In the genomic region with DNA sequence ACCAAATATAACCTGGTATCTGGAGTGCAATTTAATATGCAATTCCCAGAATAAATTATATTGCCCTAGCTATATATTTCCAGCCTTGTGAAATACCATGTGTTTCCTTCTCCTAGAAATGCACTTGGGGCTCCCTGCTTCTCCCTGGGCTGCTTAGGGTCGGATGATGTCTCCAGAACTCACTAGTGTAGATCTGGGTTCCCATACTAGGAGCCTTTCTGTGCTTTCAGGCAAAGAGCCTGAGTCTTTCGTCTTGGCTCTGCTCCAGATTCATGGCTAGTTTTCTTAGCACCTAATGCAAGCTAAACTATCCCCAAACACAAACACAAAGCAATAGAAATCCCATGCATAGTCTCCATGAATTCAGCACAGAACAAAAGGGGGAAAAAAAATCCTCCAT, we compare ENCODE assay signal across 20 mouse cellular contexts.
DNase-seq lines count a peak whose midpoint lies in the region; ATAC-seq lines count a peak whose summit lies in the region.
"Had no signal": no experiment of that assay in that cellular context is flagged by ENCODE, and none has a peak within 500 bp of the region (broad histone marks: within the 10 kb centered on the region; RNA-seq: fewer than 3 reads in every experiment).

No protein-coding gene starts in this region.

- no peak overlapping the region for H3K9ac ChIP-seq in intestine, embryonic 14.5 days (ENCODE audit: low read length)
- H3K9ac ChIP-seq in intestine, embryonic 16.5 days (ENCODE audit: low read depth, low read length), result no peak overlapping the region
- H3K9ac ChIP-seq in midbrain, embryonic 14.5 days (replicated peaks; ENCODE audit: low read length), result no peak overlapping the region
- no peak overlapping the region for H3K9ac ChIP-seq in midbrain, embryonic 13.5 days (replicated peaks)
- H3K9ac ChIP-seq: embryonic facial prominence, embryonic 13.5 days; forebrain, embryonic 13.5 days; forebrain, postnatal 0 days; heart, embryonic 15.5 days; hindbrain, embryonic 14.5 days had no signal

- H3K9me3 ChIP-seq in intestine, embryonic 14.5 days (ENCODE audit: control insufficient read depth, low read length), result no peaks in the 10 kb centered on the region
- no peaks in the 10 kb centered on the region for H3K9me3 ChIP-seq in intestine, embryonic 16.5 days (ENCODE audit: control insufficient read depth, low read length)
- H3K9me3 ChIP-seq in midbrain, embryonic 14.5 days (ENCODE audit: control insufficient read depth, low read length), result no peaks in the 10 kb centered on the region
- no peaks in the 10 kb centered on the region for H3K9me3 ChIP-seq in midbrain, embryonic 13.5 days
- H3K9me3 ChIP-seq: embryonic facial prominence, embryonic 13.5 days; forebrain, embryonic 13.5 days; heart, embryonic 15.5 days had no signal

- no peak overlapping the region for H3K4me3 ChIP-seq in intestine, embryonic 14.5 days (ENCODE audit: low read depth, low read length)
- no peak overlapping the region for H3K4me3 ChIP-seq in intestine, embryonic 16.5 days (ENCODE audit: low read length)
- no peak overlapping the region for H3K4me3 ChIP-seq in midbrain, embryonic 14.5 days (replicated peaks; ENCODE audit: low read depth, low read length)
- no peak overlapping the region for H3K4me3 ChIP-seq in midbrain, embryonic 13.5 days (replicated peaks)
- H3K4me3 ChIP-seq: embryonic facial prominence, embryonic 13.5 days; forebrain, embryonic 13.5 days; heart, adult 2 months; heart, embryonic 15.5 days had no signal

- ATAC-seq in intestine, embryonic 14.5 days (replicated peaks; ENCODE audit: low FRiP score, low TSS enrichment, low read depth), result no peak
- no peak for ATAC-seq in intestine, embryonic 16.5 days
- ATAC-seq in midbrain, embryonic 14.5 days (ENCODE audit: low FRiP score, low TSS enrichment), result no peak
- ATAC-seq in midbrain, embryonic 13.5 days, result no peak
- ATAC-seq in activated CD4-positive, CD25-positive, alpha-beta regulatory T cell, adult 4 months, result no peak
- ATAC-seq: forebrain, embryonic 13.5 days; forebrain, postnatal 0 days had no signal

- WGBS in intestine, embryonic 14.5 days, result 38% methylated on average over 2 of the region's 2 CpGs
- 25% methylated on average over 2 of the region's 2 CpGs for WGBS in intestine, embryonic 16.5 days
- 59% methylated on average over 2 of the region's 2 CpGs for WGBS in midbrain, embryonic 14.5 days
- 52% methylated on average over 2 of the region's 2 CpGs for WGBS in midbrain, embryonic 13.5 days

- H3K36me3 ChIP-seq in intestine, embryonic 14.5 days (ENCODE audit: control insufficient read depth, insufficient read depth, low read length), result no peaks in the 10 kb centered on the region
- no peaks in the 10 kb centered on the region for H3K36me3 ChIP-seq in intestine, embryonic 16.5 days (ENCODE audit: control insufficient read depth, insufficient read depth, low read length)
- no peaks in the 10 kb centered on the region for H3K36me3 ChIP-seq in midbrain, embryonic 14.5 days (ENCODE audit: control insufficient read depth, insufficient read depth, low read length)
- no peaks in the 10 kb centered on the region for H3K36me3 ChIP-seq in midbrain, embryonic 13.5 days
- H3K36me3 ChIP-seq: embryonic facial prominence, embryonic 13.5 days; heart, embryonic 15.5 days had no signal

- peak; percentile 17 for DNase-seq in adrenal gland, postnatal 10 days
- no peak for DNase-seq in adrenal gland, postnatal 4 days (ENCODE audit: low spot score in 2 of 2)
- DNase-seq in intestine, embryonic 14.5 days (ENCODE audit: low spot score), result no peak
- peak; percentile 9 for DNase-seq in midbrain, embryonic 14.5 days
- DNase-seq in ovary, postnatal 14 days (ENCODE audit: low spot score), result no peak
- DNase-seq: adrenal gland, adult 8-10 months; cerebellum, adult 2 months; cerebellum, postnatal 25 days; forebrain, postnatal 0 days; gastrocnemius, postnatal 14 days; heart, adult 2 months; heart, postnatal 14 days had no signal

- H3K27me3 ChIP-seq in intestine, embryonic 14.5 days (replicated peaks; ENCODE audit: control insufficient read depth, insufficient read depth, low read length), result no peaks in the 10 kb centered on the region
- no peaks in the 10 kb centered on the region for H3K27me3 ChIP-seq in intestine, embryonic 16.5 days (replicated peaks; ENCODE audit: control insufficient read depth, insufficient read depth, low read length)
- H3K27me3 ChIP-seq in midbrain, embryonic 14.5 days (ENCODE audit: control insufficient read depth, insufficient read depth, low read length), result no peaks in the 10 kb centered on the region
- H3K27me3 ChIP-seq in midbrain, embryonic 13.5 days, result no peaks in the 10 kb centered on the region
- H3K27me3 ChIP-seq: embryonic facial prominence, embryonic 13.5 days; forebrain, embryonic 13.5 days; heart, embryonic 15.5 days had no signal

- peaks cover 8% of the 10 kb centered on the region; the same call in 1 of the 2 replicates for H3K4me1 ChIP-seq in intestine, embryonic 14.5 days (replicated peaks; ENCODE audit: control insufficient read depth, insufficient read depth, low read length)
- peaks cover 7% of the 10 kb centered on the region for H3K4me1 ChIP-seq in intestine, embryonic 16.5 days (ENCODE audit: control insufficient read depth, insufficient read depth, low read length)
- no peaks in the 10 kb centered on the region for H3K4me1 ChIP-seq in midbrain, embryonic 14.5 days (ENCODE audit: control insufficient read depth, insufficient read depth, low read length)
- H3K4me1 ChIP-seq in midbrain, embryonic 13.5 days (replicated peaks), result no peaks in the 10 kb centered on the region
- H3K4me1 ChIP-seq: forebrain, embryonic 13.5 days; heart, embryonic 15.5 days had no signal

- no peak overlapping the region for H3K4me2 ChIP-seq in intestine, embryonic 14.5 days (ENCODE audit: low read length)
- H3K4me2 ChIP-seq in intestine, embryonic 16.5 days (ENCODE audit: low read depth, low read length), result no peak overlapping the region
- no peak overlapping the region for H3K4me2 ChIP-seq in midbrain, embryonic 14.5 days (ENCODE audit: low read length)
- no peak overlapping the region for H3K4me2 ChIP-seq in midbrain, embryonic 13.5 days (replicated peaks)
- H3K4me2 ChIP-seq: embryonic facial prominence, embryonic 13.5 days; forebrain, embryonic 13.5 days; heart, embryonic 11.5 days; heart, embryonic 15.5 days; hindbrain, embryonic 14.5 days had no signal

- H3K27ac ChIP-seq in intestine, embryonic 14.5 days (ENCODE audit: low read depth), result 0 out of 2 replicates have a peak overlapping the region, but pooled peaks have one; percentile 22
- no peak overlapping the region for H3K27ac ChIP-seq in intestine, embryonic 16.5 days (ENCODE audit: low read length)
- H3K27ac ChIP-seq in midbrain, embryonic 14.5 days (replicated peaks; ENCODE audit: low read depth, low read length), result no peak overlapping the region
- H3K27ac ChIP-seq in midbrain, embryonic 13.5 days, result no peak overlapping the region
- H3K27ac ChIP-seq: forebrain, embryonic 13.5 days; heart, adult 2 months; heart, embryonic 15.5 days; hindbrain, embryonic 14.5 days had no signal

Comparison
In these comparisons a context has a peak if more than half of its experiments do, and no peak if none do; other contexts are left out.
1. DNase-seq: peak in adrenal gland, postnatal 10 days (single experiment) and midbrain, embryonic 14.5 days (single experiment); none in adrenal gland, postnatal 4 days (0 of 2), intestine, embryonic 14.5 days (single experiment) and ovary, postnatal 14 days (single experiment).